Mouse (Mus musculus) neural tube, embryonic 14.5 days (tissue): ENCODE results near the gene Slc7a5. TPM values are rescaled to one million over a fixed set of nuclear protein-coding genes. Genes with fewer than 3 reads are reported as not detected.

Experiments
- ATAC-seq: fragments of 200-750 bp; cut with Nextera tagmentation; 2 replicates; pipeline ENCODE4 v1.8.0; 2017; ENCODE audit warnings: low read depth, mild to moderate bottlenecking, moderate TSS enrichment, moderate library complexity
- H3K27ac ChIP-seq: fragments of 300-500 bp; sonication (generic); 2 replicates; pipeline ENCODE4 v1.5.1; 2014; ENCODE audit warnings: low read depth, mild to moderate bottlenecking, control low read depth, low read length, moderate library complexity, mixed read lengths
- H3K27me3 ChIP-seq: fragments of 300-500 bp; sonication (generic); 2 replicates; pipeline ENCODE4 v1.6.1; 2014; ENCODE audit warnings: low read length; ENCODE audit not compliant: control insufficient read depth, insufficient read depth
- H3K36me3 ChIP-seq: fragments of 300-500 bp; sonication (generic); 2 replicates; pipeline ENCODE4 v1.6.1; 2014; ENCODE audit warnings: low read length, mixed read lengths; ENCODE audit not compliant: control insufficient read depth, insufficient read depth
- H3K4me1 ChIP-seq: fragments of 300-500 bp; sonication (generic); 2 replicates; pipeline ENCODE4 v1.6.1; 2014; ENCODE audit warnings: low read length; ENCODE audit not compliant: control insufficient read depth, insufficient read depth
- H3K4me2 ChIP-seq: fragments of 300-500 bp; sonication (generic); 2 replicates; pipeline ENCODE4 v1.6.1; 2014; ENCODE audit warnings: mild to moderate bottlenecking, low read depth, low read length, control low read depth
- H3K4me3 ChIP-seq: fragments of 300-500 bp; sonication (generic); 2 replicates; pipeline ENCODE4 v1.5.1; 2014; ENCODE audit warnings: low read depth, low read length, control low read depth, mixed read lengths
- H3K9ac ChIP-seq: fragments of 300-500 bp; sonication (generic); replicated peaks from 2 replicates; pipeline ENCODE4 v1.6.1; 2014; ENCODE audit warnings: low read depth, mild to moderate bottlenecking, control low read depth, low read length, mixed read lengths
- H3K9me3 ChIP-seq: fragments of 300-500 bp; sonication (generic); 2 replicates; pipeline ENCODE4 v1.6.1; 2016; ENCODE audit warnings: low read length; ENCODE audit not compliant: control insufficient read depth
- WGBS: fragments of 180-500 bp; shearing (Covaris S2); extraction: QIAGEN DNeasy Blood & Tissue Kit; methylation state at CpG from one replicate; pipeline ENCODE4 v1.1.7; 2014; 5-methylcytosine and 5-hydroxymethylcytosine counted together
- polyA plus RNA-seq: library from polyadenylated mRNA; unstranded; fragments of >200 nt; fragmentation: Nextera tagmentation; extraction: Ambion mirVana; gene quantifications from 2 replicates; pipeline ENCODE4 v1.2.1, GENCODE M21; 2014

The Slc7a5 gene
- polyA plus RNA-seq, 1 experiment from 2014 or later: 38.1 TPM

DNA sequence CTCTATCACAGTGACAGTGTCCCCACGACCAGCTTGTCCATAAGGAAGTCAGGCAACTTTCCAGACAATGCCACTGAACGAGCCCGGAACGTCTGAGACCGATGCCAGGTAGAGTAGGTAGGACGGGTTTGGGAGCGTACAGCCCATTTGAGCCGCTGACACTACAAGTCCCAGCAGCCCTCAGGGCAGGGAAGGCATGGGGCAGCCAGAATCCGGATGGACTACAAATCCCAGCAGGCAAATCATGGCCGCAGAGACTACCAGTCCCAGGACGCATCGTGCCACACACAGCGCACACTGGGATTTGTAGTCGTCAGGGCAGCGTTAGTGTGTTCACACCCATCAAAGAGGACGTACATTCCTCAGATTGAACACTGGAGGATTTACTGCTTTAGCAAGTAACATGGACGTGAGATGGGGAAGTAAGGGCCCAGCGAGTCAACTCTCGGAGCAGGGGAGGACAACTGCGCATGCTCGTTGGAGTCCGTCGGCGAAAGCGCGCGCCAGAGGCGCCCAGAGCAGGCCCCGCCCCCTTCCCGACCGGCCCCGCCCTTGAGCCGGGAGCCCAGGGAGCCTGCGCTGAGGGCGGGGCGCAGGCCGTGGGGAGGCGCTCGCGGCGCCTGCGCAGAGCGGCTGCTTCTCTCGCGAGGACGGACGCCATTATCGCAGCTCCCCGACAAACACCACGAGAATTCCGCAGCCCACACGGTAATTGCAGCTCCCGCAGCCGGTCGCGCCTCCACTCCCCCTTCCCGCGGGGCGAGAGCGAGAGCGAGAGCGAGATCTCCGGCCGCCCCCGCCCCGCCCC lies 42.7 kb upstream of the Slc7a5 start:
- H3K9me3 ChIP-seq: no peaks in the 10 kb centered on the region
- H3K27ac ChIP-seq: peak overlapping the region; percentile 96
- no peaks in the 10 kb centered on the region for H3K27me3 ChIP-seq
- peak overlapping the region; percentile 78 for H3K4me3 ChIP-seq
- H3K36me3 ChIP-seq: peaks cover 9% of the 10 kb centered on the region; the same call in 1 of the 2 replicates
- H3K4me2 ChIP-seq: peak overlapping the region; percentile 59
- peak overlapping the region; percentile 99 for H3K9ac ChIP-seq
- peak; percentile 95 for ATAC-seq
- under 1% methylated on average over 63 of the region's 66 CpGs for WGBS
- peaks cover 30% of the 10 kb centered on the region for H3K4me1 ChIP-seq

DNA sequence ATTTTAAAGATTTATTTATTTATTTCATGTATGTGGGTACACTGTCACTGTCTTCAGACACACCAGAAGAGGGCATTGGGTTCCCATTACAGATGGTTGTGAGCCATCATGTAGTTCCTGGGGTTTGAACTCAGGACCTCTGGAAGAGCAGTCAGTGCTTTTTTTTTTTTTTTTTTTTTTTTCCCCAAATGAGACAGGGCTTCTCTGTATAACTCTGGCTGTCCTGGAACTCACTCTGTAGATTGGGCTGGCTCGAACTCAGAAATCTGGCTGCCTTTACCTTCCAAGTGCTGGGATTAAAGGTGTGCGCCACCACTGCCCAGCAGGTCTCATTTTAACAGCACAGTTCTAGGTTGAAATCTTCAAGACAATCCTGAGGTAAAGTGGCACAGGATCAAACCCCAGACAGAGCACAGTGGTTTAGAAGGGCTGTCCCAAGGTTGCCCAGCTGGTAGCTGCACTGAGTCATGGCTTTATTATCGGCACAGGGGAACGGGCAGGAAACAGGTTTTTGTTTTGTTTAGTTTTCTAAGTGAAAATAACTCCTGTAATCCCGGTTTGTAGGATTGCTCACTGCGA lies 41.8 kb upstream of the Slc7a5 start, which contains the start of gene Banp:
Banp (plus strand) TSS at position 529 of the 579 bp plus-strand sequence.
- no peaks in the 10 kb centered on the region for H3K9me3 ChIP-seq
- ATAC-seq: no peak
- WGBS: 63% methylated on average over 6 of the region's 6 CpGs
- peak within 1 kb of the TSS; percentile 96 for H3K27ac ChIP-seq
- H3K4me2 ChIP-seq: peak within 1 kb of the TSS; percentile 59
- peak within 1 kb of the TSS; percentile 78 for H3K4me3 ChIP-seq
- peak within 1 kb of the TSS; percentile 99 for H3K9ac ChIP-seq
- H3K27me3 ChIP-seq: no peaks in the 10 kb centered on the region
- H3K4me1 ChIP-seq: peaks cover 30% of the 10 kb centered on the region
- peaks cover 6% of the 10 kb centered on the region; the same call in 1 of the 2 replicates for H3K36me3 ChIP-seq

DNA sequence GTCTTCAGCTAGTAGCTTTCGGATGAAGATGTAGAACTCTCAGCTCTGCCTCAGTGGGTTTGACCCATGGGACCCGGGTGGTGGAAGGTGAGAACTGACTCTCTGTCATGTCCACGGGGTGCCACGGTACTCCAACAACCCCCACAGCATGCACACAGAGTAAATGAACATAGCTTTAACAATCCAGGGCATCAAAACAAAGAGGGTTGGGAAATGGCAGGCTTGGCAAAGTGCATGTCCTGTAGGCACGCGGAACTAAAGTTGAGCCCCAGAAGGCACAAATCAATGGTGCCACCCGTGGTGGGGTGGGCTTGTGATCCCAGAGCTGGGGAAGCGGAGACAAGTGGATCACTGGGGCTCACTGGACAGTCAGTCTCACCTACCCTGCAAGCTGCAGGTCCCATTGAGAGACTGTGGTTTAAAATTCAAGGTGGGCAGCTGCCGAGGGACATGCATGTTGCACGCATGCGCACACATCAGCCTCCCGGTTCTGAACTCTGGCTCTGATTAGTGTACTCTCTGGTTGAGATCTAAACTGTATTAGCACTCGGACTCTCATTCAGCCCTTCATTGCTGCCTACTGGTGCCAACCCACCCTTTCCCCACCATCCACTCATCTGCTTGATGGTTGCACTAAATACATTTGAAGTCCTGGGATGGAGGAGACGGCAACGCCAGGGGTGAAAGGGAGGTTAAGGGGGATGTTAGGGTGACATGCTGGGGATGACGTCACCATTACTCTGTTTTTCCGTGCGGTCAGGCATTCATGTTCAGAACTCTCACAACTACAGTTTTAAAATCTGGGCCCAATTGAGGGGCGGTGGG lies 41.0 kb upstream of the Slc7a5 start:
- 59% methylated on average over 19 of the region's 19 CpGs for WGBS
- peak overlapping the region; percentile 43 for H3K4me2 ChIP-seq
- no peaks in the 10 kb centered on the region for H3K27me3 ChIP-seq
- no peaks in the 10 kb centered on the region for H3K9me3 ChIP-seq
- peaks cover 3% of the 10 kb centered on the region; the same call in 1 of the 2 replicates for H3K36me3 ChIP-seq
- no peak for ATAC-seq
- H3K4me1 ChIP-seq: peaks cover 30% of the 10 kb centered on the region
- H3K9ac ChIP-seq: 0 out of 2 replicates have a peak overlapping the region, but pooled peaks have one; percentile 2
- H3K4me3 ChIP-seq: peak overlapping the region; percentile 19
- H3K27ac ChIP-seq: peak overlapping the region; percentile 6; the same call in 1 of the 2 replicates

DNA sequence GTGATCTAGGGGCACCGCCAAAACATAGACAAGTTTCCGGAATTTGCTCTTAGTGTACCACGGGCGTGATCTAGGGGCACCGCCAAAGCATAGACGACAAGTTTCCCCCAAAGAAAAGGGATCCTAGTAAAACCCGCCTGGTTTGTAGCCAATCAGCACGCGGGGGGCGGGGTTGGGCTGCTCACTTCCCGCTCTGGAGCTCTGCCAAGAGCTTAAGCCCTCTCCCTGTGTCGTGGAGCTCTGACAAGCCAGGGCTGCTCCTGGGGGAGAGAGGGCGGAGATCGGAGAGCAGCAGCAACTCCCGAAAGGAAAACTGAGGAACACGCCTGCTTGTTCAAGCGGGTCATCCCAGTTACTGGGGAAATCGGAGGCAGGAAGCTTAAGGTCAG lies 40.3 kb upstream of the Slc7a5 start:
- ATAC-seq: 0 out of 2 replicates have a peak, but pooled peaks have one; percentile 7
- H3K27ac ChIP-seq: peak overlapping the region; percentile 16
- H3K27me3 ChIP-seq: no peaks in the 10 kb centered on the region
- H3K4me3 ChIP-seq: peak overlapping the region; percentile 19
- H3K9me3 ChIP-seq: no peaks in the 10 kb centered on the region
- H3K4me1 ChIP-seq: peaks cover 28% of the 10 kb centered on the region
- H3K9ac ChIP-seq: 0 out of 2 replicates have a peak overlapping the region, but pooled peaks have one; percentile 2
- peak overlapping the region; percentile 43 for H3K4me2 ChIP-seq
- H3K36me3 ChIP-seq: no peaks in the 10 kb centered on the region
- under 1% methylated on average over 18 of the region's 18 CpGs for WGBS

DNA sequence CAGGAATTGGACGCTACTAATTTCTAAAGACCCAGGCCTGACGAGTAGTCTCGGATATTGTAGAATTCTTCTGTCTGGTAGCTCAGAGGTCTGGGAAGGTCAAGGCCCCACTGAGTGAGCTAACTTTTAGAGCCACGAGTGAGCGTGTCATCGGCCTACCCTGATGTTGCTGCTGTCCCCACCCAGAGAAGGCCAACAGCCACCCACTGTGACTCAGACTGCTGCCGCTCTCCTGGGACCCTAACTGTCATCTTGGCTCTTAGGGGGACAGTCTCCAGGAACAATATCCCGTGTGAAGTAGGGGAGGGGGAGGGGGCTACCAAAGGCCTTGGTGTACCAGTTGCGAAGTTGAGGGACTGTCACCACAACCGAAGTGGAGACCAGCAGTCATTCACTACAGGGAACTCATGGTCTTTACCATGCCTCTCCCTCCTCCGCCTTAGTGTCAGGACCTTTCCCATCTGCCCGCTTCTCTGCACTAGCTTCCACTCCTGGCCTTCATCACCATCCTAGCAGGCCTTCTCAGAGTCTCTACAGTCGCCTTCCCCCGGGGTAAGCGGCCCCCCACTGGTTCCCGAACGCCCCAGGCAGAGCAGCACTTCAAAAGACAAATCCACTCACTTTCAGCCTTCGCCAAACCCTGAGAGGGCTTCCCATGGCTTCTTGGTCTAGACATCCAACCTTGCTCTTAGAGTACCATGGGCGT lies 39.7 kb upstream of the Slc7a5 start:
- WGBS: 33% methylated on average over 19 of the region's 19 CpGs
- ATAC-seq: no peak
- H3K27ac ChIP-seq: peak overlapping the region; percentile 16; the same call in 1 of the 2 replicates
- H3K9me3 ChIP-seq: no peaks in the 10 kb centered on the region
- H3K4me2 ChIP-seq: peak overlapping the region; percentile 43
- H3K9ac ChIP-seq: 0 out of 2 replicates have a peak overlapping the region, but pooled peaks have one; percentile 2
- H3K27me3 ChIP-seq: no peaks in the 10 kb centered on the region
- no peaks in the 10 kb centered on the region for H3K36me3 ChIP-seq
- no peak overlapping the region for H3K4me3 ChIP-seq
- peaks cover 23% of the 10 kb centered on the region for H3K4me1 ChIP-seq

DNA sequence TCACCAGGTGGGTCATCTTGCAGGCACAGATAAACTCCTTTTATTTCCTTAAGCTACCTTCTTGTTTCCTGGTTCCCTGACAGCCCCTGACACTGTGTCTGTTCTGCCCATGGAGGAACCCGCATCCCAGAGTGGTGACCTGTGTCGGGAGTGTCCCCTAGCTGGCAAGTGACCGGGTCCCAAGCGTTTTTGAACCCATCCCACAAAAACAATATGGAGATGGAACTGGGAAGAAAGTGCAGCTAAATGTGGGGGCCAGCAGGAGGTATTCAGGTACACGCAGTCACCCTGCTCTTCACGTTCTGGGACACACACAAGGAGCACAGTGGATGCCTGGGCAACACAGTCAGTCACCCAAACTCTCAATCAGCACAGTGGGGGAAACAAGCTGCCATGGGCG lies 38.9 kb upstream of the Slc7a5 start:
- H3K27ac ChIP-seq: no peak overlapping the region
- no peak overlapping the region for H3K4me3 ChIP-seq
- peaks cover 14% of the 10 kb centered on the region for H3K4me1 ChIP-seq
- no peak overlapping the region for H3K4me2 ChIP-seq
- no peaks in the 10 kb centered on the region for H3K9me3 ChIP-seq
- H3K27me3 ChIP-seq: no peaks in the 10 kb centered on the region
- H3K9ac ChIP-seq: no peak overlapping the region
- no peak for ATAC-seq
- H3K36me3 ChIP-seq: no peaks in the 10 kb centered on the region
- WGBS: 84% methylated on average over 7 of the region's 7 CpGs

DNA sequence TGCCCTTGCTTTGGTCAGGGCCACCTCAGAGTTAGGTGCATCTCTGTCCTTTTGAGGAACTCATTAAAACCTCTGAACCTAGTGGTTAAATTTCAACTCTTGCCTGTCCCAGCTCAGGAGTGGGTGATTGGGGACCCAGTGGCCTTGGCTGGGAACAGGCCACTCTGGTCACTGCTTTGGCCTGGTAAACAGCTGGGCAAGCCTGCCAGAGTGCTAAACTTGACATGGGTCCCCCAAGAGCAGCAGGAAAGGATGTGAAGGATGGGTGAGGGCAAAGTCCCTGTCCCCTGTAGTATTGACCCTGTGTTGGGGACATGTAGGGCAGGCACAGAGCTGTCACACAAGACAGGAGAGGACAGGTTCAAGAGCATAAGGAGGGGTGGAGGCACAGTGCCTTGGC lies 37.3 kb upstream of the Slc7a5 start, which contains the start of gene Car5a:
Car5a (minus strand) TSS at position 74 of the 400 bp plus-strand sequence.
- Histone ChIP-seq H3K36me3 (no peaks in the 10 kb centered on the region), H3K9me3 (no peaks in the 10 kb centered on the region), H3K4me1 (peaks cover 14% of the 10 kb centered on the region), H3K9ac (no peak within 1 kb of the TSS), H3K27ac (no peak within 1 kb of the TSS), H3K4me3 (no peak within 1 kb of the TSS), H3K27me3 (no peaks in the 10 kb centered on the region), H3K4me2 (no peak within 1 kb of the TSS)
- ATAC-seq: no peak

DNA sequence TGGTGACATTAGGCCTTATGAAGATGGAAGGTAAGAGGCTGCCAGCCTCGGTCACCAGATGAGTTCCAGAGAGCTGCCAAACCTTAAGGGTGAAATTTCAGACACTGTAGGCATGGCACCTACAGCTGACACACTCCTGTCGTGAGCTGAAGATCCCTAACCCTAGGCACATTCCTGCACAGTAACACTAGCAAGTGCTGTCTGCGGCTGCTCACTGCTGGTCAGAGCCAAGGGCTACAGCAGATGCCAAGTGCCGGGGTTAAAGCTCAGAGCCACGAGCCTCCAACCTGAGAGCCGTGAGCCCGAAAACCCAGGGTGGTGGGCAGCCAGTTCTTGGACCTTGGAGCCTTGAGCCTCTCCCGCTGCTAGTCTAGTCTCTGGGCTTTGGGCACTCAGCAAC lies 36.2 kb upstream of the Slc7a5 start:
- Histone ChIP-seq H3K27me3 (no peaks in the 10 kb centered on the region), H3K27ac (no peak overlapping the region), H3K4me2 (no peak overlapping the region), H3K9ac (no peak overlapping the region), H3K4me1 (peaks cover 8% of the 10 kb centered on the region), H3K36me3 (no peaks in the 10 kb centered on the region), H3K4me3 (no peak overlapping the region), H3K9me3 (no peaks in the 10 kb centered on the region)
- WGBS: 85% methylated on average over 8 of the region's 8 CpGs
- ATAC-seq: no peak
